Mouse (Mus musculus): Measurements from ENCODE around the gene BC025920. TPM values are rescaled to one million over a fixed set of nuclear protein-coding genes. Genes with fewer than 3 reads are reported as not detected.
"Not testable (repeated sequence)": the region's sequence is repeated elsewhere in the genome, so short reads cannot be mapped to it uniquely, and the experiment has no call there.

BC025920 gene
- polyA plus RNA-seq, 1 experiment from 2014 or later: 2.1 TPM

- Histone ChIP-seq H3K4me2 (peak within 1 kb of the TSS; percentile 67), H3K4me1 (replicated peaks) (peaks cover 15% of the 10 kb centered on the region), H3K4me3 (peak within 1 kb of the TSS; percentile 53), H3K36me3 (peaks cover 16% of the 10 kb centered on the region), H3K27ac (replicated peaks) (peak within 1 kb of the TSS; percentile 87), H3K9ac (peak within 1 kb of the TSS; percentile 55)
- peak; percentile 94 for ATAC-seq (ENCODE audit: low FRiP score, low read depth)
- not testable (repeated sequence) for H3K9me3 ChIP-seq, H3K27me3 ChIP-seq
- WGBS: 3% methylated on average over 38 of the region's 52 CpGs
Measured at GRCm38 (mm10) chr10:81648803-81649775, 43.0 kb downstream of the BC025920 start, which contains the start of gene Gm10778. Gene Gm10778 (plus strand): TSS chr10:81649059.

DNA sequence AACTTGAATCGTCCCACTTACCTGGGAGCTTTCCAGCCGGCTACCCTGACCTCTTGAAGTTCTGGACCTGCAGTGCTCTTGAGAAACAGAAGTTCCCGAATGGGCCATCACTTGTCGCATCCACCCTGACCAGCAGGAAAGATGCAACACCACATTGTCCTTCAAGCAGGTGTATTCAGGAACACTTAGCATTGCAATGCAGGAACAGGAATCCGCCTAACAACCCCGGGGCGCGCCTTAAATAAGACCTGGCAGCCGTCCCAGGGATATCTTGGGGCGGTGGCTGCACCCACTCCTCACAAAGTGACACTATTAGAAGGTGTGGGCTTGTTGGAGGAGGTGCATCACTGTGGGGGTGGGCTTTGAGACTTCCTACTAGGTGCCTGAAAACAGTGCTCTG, 49.1 kb downstream of the BC025920 start:
- Histone ChIP-seq H3K9me3 (peaks cover 51% of the 10 kb centered on the region), H3K9ac (no peak overlapping the region), H3K36me3 (peaks cover 57% of the 10 kb centered on the region), H3K4me2 (no peak overlapping the region), H3K27me3 (no peaks in the 10 kb centered on the region), H3K27ac (replicated peaks) (no peak overlapping the region), H3K4me1 (replicated peaks) (peaks cover 2% of the 10 kb centered on the region), H3K4me3 (no peak overlapping the region)
- no peak for ATAC-seq (ENCODE audit: low FRiP score, low read depth)
- 97% methylated on average over 10 of the region's 10 CpGs for WGBS

GRCm38 (mm10) chr10:81656174-81656573, 50.1 kb downstream of the BC025920 start:
- Histone ChIP-seq H3K4me2 (no peak overlapping the region), H3K27me3 (no peaks in the 10 kb centered on the region), H3K36me3 (peaks cover 56% of the 10 kb centered on the region), H3K4me1 (replicated peaks) (no peaks in the 10 kb centered on the region), H3K27ac (replicated peaks) (no peak overlapping the region), H3K4me3 (no peak overlapping the region), H3K9ac (no peak overlapping the region), H3K9me3 (peaks cover 54% of the 10 kb centered on the region)
- ATAC-seq (ENCODE audit: low FRiP score, low read depth): no peak; the same call in 1 of the 2 replicates
- WGBS: 94% methylated on average over 2 of the region's 2 CpGs

Other genes starting within 250 kb of the BC025920 start
- gene Mfsd12, start 248.8 kb upstream of the BC025920 start, polyA plus RNA-seq (2015; fragmentation: Nextera tagmentation; extraction: Ambion mirVana): 21.0 and 21.1 TPM in 2 replicates
- 1.1 TPM in 2 replicates for gene 4930404N11Rik, start 240.5 kb upstream of the BC025920 start, polyA plus RNA-seq (2015; fragmentation: Nextera tagmentation; extraction: Ambion mirVana)
- 147 and 152 TPM in 2 replicates for gene Fzr1, start 227.8 kb upstream of the BC025920 start, polyA plus RNA-seq (2015; fragmentation: Nextera tagmentation; extraction: Ambion mirVana)
- gene Dohh, start 221.8 kb upstream of the BC025920 start, polyA plus RNA-seq (2015; fragmentation: Nextera tagmentation; extraction: Ambion mirVana): 92.2 and 94.0 TPM in 2 replicates
- 6.2 and 6.6 TPM in 2 replicates for gene Gm48551, start 221.8 kb upstream of the BC025920 start, polyA plus RNA-seq (2015; fragmentation: Nextera tagmentation; extraction: Ambion mirVana)
- 2.1 and 2.7 TPM in 2 replicates for gene Gm48552, start 217.3 kb upstream of the BC025920 start, polyA plus RNA-seq (2015; fragmentation: Nextera tagmentation; extraction: Ambion mirVana)
- 1.4 and 1.8 TPM in 2 replicates for gene Smim24, start 213.2 kb upstream of the BC025920 start, polyA plus RNA-seq (2015; fragmentation: Nextera tagmentation; extraction: Ambion mirVana)
- gene Nfic, start 150.6 kb upstream of the BC025920 start, polyA plus RNA-seq (2015; fragmentation: Nextera tagmentation; extraction: Ambion mirVana): 26.6 and 28.0 TPM in 2 replicates
- 70.0 and 77.6 TPM in 2 replicates for gene Celf5, start 123.6 kb upstream of the BC025920 start, polyA plus RNA-seq (2015; fragmentation: Nextera tagmentation; extraction: Ambion mirVana)
- gene Ncln, start 109.9 kb upstream of the BC025920 start, polyA plus RNA-seq (2015; fragmentation: Nextera tagmentation; extraction: Ambion mirVana): 66.5 and 72.7 TPM in 2 replicates
- gene S1pr4, start 106.1 kb upstream of the BC025920 start, polyA plus RNA-seq (2015; fragmentation: Nextera tagmentation; extraction: Ambion mirVana): 0.83 and 0.86 TPM in 2 replicates
- gene Gna15, start 82.0 kb upstream of the BC025920 start, polyA plus RNA-seq (2015; fragmentation: Nextera tagmentation; extraction: Ambion mirVana): 1.1 and 1.2 TPM in 2 replicates
- gene Gna11, start 61.1 kb upstream of the BC025920 start, polyA plus RNA-seq (2015; fragmentation: Nextera tagmentation; extraction: Ambion mirVana): 94.3 and 109 TPM in 2 replicates
- gene Aes, start 46.8 kb upstream of the BC025920 start, polyA plus RNA-seq (2015; fragmentation: Nextera tagmentation; extraction: Ambion mirVana): 820 and 884 TPM in 2 replicates
- gene Tle2, start 31.7 kb upstream of the BC025920 start, polyA plus RNA-seq (2015; fragmentation: Nextera tagmentation; extraction: Ambion mirVana): 46.6 and 46.9 TPM in 2 replicates
- 8.7 and 9.8 TPM in 2 replicates for gene Tle6, start 5.2 kb upstream of the BC025920 start, polyA plus RNA-seq (2015; fragmentation: Nextera tagmentation; extraction: Ambion mirVana)
- gene Sirt6, start 21.5 kb downstream of the BC025920 start, polyA plus RNA-seq (2015; fragmentation: Nextera tagmentation; extraction: Ambion mirVana): 49.0 and 49.1 TPM in 2 replicates
- gene Ankrd24, start 22.3 kb downstream of the BC025920 start, polyA plus RNA-seq (2015; fragmentation: Nextera tagmentation; extraction: Ambion mirVana): 19.4 and 23.6 TPM in 2 replicates
- 5.4 and 6.5 TPM in 2 replicates for gene Gm10778, start 42.8 kb downstream of the BC025920 start, polyA plus RNA-seq (2015; fragmentation: Nextera tagmentation; extraction: Ambion mirVana)
- 13.9 and 16.2 TPM in 2 replicates for gene Zfp433, start 98.6 kb downstream of the BC025920 start, polyA plus RNA-seq (2015; fragmentation: Nextera tagmentation; extraction: Ambion mirVana)
- gene Gm3055, start 164.9 kb downstream of the BC025920 start, polyA plus RNA-seq (2015; fragmentation: Nextera tagmentation; extraction: Ambion mirVana): 14.6 and 16.4 TPM in 2 replicates
- 3.1 and 3.2 TPM in 2 replicates for gene Gm4767, start 205.9 kb downstream of the BC025920 start, polyA plus RNA-seq (2015; fragmentation: Nextera tagmentation; extraction: Ambion mirVana)

Data from hindbrain, embryonic 15.5 days (tissue).